1 mouse cellular context compared by ENCODE assay signal in genomic region chr2:118743261-118743943, GRCm38 (mm10).
TF ChIP-seq lines count a peak whose summit lies in the region.

No protein-coding gene starts in this region.

TF ChIP-seq in MEL, 35 proteins besides CTCF, POLR2A, EP300 and RAD21 (continued from another document):
- no peak for TF ChIP-seq ZMIZ1 (IDR thresholded peaks at IDR 0.05; ENCODE audit: low read depth, low read length)
- no peak for TF ChIP-seq CHD2 (IDR thresholded peaks at IDR 0.05; ENCODE audit: low read length)
- TF ChIP-seq E2F4 (IDR thresholded peaks at IDR 0.05; ENCODE audit: borderline replicate concordance, low read depth, low read length): no peak
- TF ChIP-seq MXI1 (IDR thresholded peaks at IDR 0.05; ENCODE audit: low read depth, low read length): peak; percentile 25; the same call in 1 of the 2 replicates
- TF ChIP-seq NELFE (IDR thresholded peaks at IDR 0.05; ENCODE audit: low read depth, low read length): no peak
- TF ChIP-seq ZC3H11A (IDR thresholded peaks at IDR 0.05; ENCODE audit: low read depth, low read length): peak; percentile 61
- TF ChIP-seq TBP (IDR thresholded peaks at IDR 0.05; ENCODE audit: low read depth, low read length): no peak
- TF ChIP-seq GABPA (IDR thresholded peaks at IDR 0.05; ENCODE audit: low read depth, low read length): no peak
- TF ChIP-seq MAZ (IDR thresholded peaks at IDR 0.05; ENCODE audit: low read depth, low read length): 0 out of 2 replicates have a peak, but pooled peaks have one; percentile 64
- TF ChIP-seq UBTF (IDR thresholded peaks at IDR 0.05; ENCODE audit: borderline replicate concordance, insufficient read depth, low read depth, low read length): no peak
- TF ChIP-seq ZNF384 (IDR thresholded peaks at IDR 0.05; ENCODE audit: low read depth, low read length): no peak
- TF ChIP-seq POLR2AphosphoS2 (IDR thresholded peaks at IDR 0.05; ENCODE audit: low read length): no peak
- TF ChIP-seq RCOR1 (IDR thresholded peaks at IDR 0.05; ENCODE audit: low read depth, low read length): no peak
- TF ChIP-seq MYC (IDR thresholded peaks at IDR 0.05; ENCODE audit: low read depth, low read length): peak; percentile 65; the same call in 1 of the 2 replicates
- TF ChIP-seq SMC3 (IDR thresholded peaks at IDR 0.05; ENCODE audit: low read depth, low read length): peak; percentile 90
- no peak for TF ChIP-seq MYB (IDR thresholded peaks at IDR 0.05; ENCODE audit: low read depth, low read length)
- TF ChIP-seq CHD1 (IDR thresholded peaks at IDR 0.05; ENCODE audit: low read depth, low read length): no peak
- TF ChIP-seq HCFC1 (IDR thresholded peaks at IDR 0.05; ENCODE audit: low read depth, low read length): peak; percentile 43; the same call in 1 of the 2 replicates
- TF ChIP-seq KAT2A (conservative IDR thresholded peaks at IDR 0.05; ENCODE audit: low read depth, low read length): no peak
